Mouse (Mus musculus) hindbrain, embryonic 10.5 days (tissue): Measurements from ENCODE around the gene Gm49601. TPM values are rescaled to one million over a fixed set of nuclear protein-coding genes. Genes with fewer than 3 reads are reported as not detected.

Experiments
- DNase-seq: peaks from one replicate; pipeline ENCODE4 v3.0.0-alpha.2; 2017; ENCODE audit warnings: low spot score
- H3K27ac ChIP-seq: fragments of 300-500 bp; sonication (generic); 2 replicates; pipeline ENCODE4 v1.5.1; 2016; ENCODE audit warnings: mild to moderate bottlenecking, moderate library complexity
- H3K27me3 ChIP-seq: fragments of 300-500 bp; sonication (generic); 2 replicates; pipeline ENCODE4 v1.6.1; 2016; ENCODE audit warnings: mild to moderate bottlenecking; ENCODE audit not compliant: poor library complexity, insufficient read depth, severe bottlenecking
- H3K36me3 ChIP-seq: fragments of 300-500 bp; sonication (generic); 2 replicates; pipeline ENCODE4 v1.6.1; 2016; ENCODE audit warnings: mild to moderate bottlenecking, moderate library complexity
- H3K4me1 ChIP-seq: fragments of 300-500 bp; sonication (generic); replicated peaks from 2 replicates; pipeline ENCODE4 v1.6.1; 2016; ENCODE audit warnings: mild to moderate bottlenecking
- H3K4me3 ChIP-seq: fragments of 300-500 bp; sonication (generic); 2 replicates; pipeline ENCODE4 v1.5.1; 2016; ENCODE audit warnings: mild to moderate bottlenecking, moderate library complexity
- H3K9me3 ChIP-seq: fragments of 300-500 bp; sonication (generic); 2 replicates; pipeline ENCODE4 v1.6.1; 2016; ENCODE audit warnings: mild to moderate bottlenecking, moderate library complexity
- WGBS: fragments of 180-500 bp; shearing (Covaris S2); methylation state at CpG from one replicate; pipeline ENCODE4 v1.1.7; 2016; 5-methylcytosine and 5-hydroxymethylcytosine counted together
- polyA plus RNA-seq: library from polyadenylated mRNA; unstranded; fragments of >200 nt; fragmentation: Nextera tagmentation; extraction: Ambion mirVana; gene quantifications from 2 replicates; pipeline ENCODE4 v1.2.1, GENCODE M21; 2016

Gm49601 gene
- polyA plus RNA-seq, 1 experiment from 2014 or later = 8.5 TPM

GRCm38 (mm10) chr16:18642291-18642690 is 16.1 kb upstream of the Gm49601 start:
- no peaks in the 10 kb centered on the region for H3K36me3 ChIP-seq
- WGBS = 55% methylated on average over 7 of the region's 7 CpGs
- no peak for DNase-seq
- H3K4me3 ChIP-seq = no peak overlapping the region
- no peak overlapping the region for H3K27ac ChIP-seq
- peaks cover 9% of the 10 kb centered on the region; the same call in 1 of the 2 replicates for H3K4me1 ChIP-seq
- no peaks in the 10 kb centered on the region for H3K27me3 ChIP-seq
- no peaks in the 10 kb centered on the region for H3K9me3 ChIP-seq

DNA sequence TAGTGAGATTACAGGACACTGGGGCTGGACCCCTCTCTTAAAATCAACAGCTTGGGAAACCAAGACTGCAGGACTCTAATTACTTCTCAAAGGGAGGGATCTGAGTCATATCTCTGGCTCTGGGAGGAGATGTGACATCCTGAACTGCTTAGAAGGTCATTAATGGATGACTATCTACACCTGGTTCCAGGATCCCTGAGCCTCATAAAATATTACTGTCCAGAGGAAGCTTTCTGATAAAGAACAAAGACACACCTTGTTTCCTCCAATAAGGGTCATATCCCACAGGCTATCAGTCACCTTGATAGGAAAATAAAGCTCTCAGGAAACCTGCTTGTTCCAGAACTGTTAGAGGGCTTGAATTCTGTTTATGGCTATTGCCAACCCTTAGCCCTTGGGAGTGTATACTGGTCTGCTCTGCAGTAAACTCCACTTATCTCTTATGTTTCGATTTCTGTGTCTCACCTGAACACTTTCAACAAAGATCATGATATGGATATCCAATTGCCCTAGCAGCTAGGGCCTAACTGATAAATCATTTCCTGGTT is 13.2 kb upstream of the Gm49601 start:
- Histone ChIP-seq H3K27me3 (no peaks in the 10 kb centered on the region), H3K36me3 (no peaks in the 10 kb centered on the region), H3K27ac (no peak overlapping the region), H3K4me3 (no peak overlapping the region), H3K4me1 (0 out of 2 replicates have a peak, but pooled peaks cover 5% of the 10 kb centered on the region), H3K9me3 (no peaks in the 10 kb centered on the region)
- no peak for DNase-seq
- 75% methylated on average over 1 of the region's 1 CpGs for WGBS

- no peaks in the 10 kb centered on the region for H3K9me3 ChIP-seq
- WGBS = 57% methylated on average over 2 of the region's 2 CpGs
- H3K4me1 ChIP-seq = 0 out of 2 replicates have a peak, but pooled peaks cover 5% of the 10 kb centered on the region
- no peak overlapping the region for H3K27ac ChIP-seq
- H3K4me3 ChIP-seq = no peak overlapping the region
- H3K36me3 ChIP-seq = no peaks in the 10 kb centered on the region
- no peaks in the 10 kb centered on the region for H3K27me3 ChIP-seq
- no peak for DNase-seq
Measured at GRCm38 (mm10) chr16:18638396-18638795, 12.2 kb upstream of the Gm49601 start.

GRCm38 (mm10) chr16:18636804-18637203 is 10.6 kb upstream of the Gm49601 start:
- WGBS = 44% methylated on average over 3 of the region's 3 CpGs
- Histone ChIP-seq H3K36me3 (no peaks in the 10 kb centered on the region), H3K27me3 (peaks cover 12% of the 10 kb centered on the region; the same call in 1 of the 2 replicates), H3K9me3 (no peaks in the 10 kb centered on the region), H3K4me3 (no peak overlapping the region), H3K27ac (no peak overlapping the region), H3K4me1 (0 out of 2 replicates have a peak, but pooled peaks cover 5% of the 10 kb centered on the region)
- no peak for DNase-seq

DNA sequence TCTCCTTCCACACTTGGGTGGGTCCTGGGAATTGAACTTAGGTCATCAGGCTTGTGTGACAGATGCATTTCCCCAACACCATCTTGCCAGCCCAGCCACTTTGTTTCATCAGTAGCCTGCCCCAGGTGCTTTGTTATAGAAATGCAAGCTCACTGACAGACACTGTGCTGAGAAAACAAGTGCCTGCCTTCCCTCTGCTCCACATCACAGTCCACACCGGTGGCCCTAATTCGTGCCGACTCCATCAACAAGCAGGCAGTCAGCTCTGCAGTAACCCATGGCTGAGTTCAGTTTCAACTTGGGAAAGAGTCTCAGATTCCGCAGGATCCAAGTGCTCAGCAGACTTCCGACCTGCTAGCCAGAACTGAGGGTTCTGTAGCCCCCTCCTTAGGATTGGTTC is 10.2 kb upstream of the Gm49601 start:
- H3K9me3 ChIP-seq = no peaks in the 10 kb centered on the region
- H3K36me3 ChIP-seq = no peaks in the 10 kb centered on the region
- peaks cover 16% of the 10 kb centered on the region for H3K27me3 ChIP-seq
- H3K4me1 ChIP-seq = 0 out of 2 replicates have a peak, but pooled peaks cover 5% of the 10 kb centered on the region
- WGBS = 80% methylated on average over 5 of the region's 5 CpGs
- H3K4me3 ChIP-seq = no peak overlapping the region
- no peak for DNase-seq
- no peak overlapping the region for H3K27ac ChIP-seq

GRCm38 (mm10) chr16:18633333-18633732 is 7.1 kb upstream of the Gm49601 start:
- Histone ChIP-seq H3K27me3 (peaks cover 43% of the 10 kb centered on the region), H3K9me3 (no peaks in the 10 kb centered on the region), H3K27ac (no peak overlapping the region), H3K36me3 (no peaks in the 10 kb centered on the region), H3K4me3 (no peak overlapping the region), H3K4me1 (peaks cover 22% of the 10 kb centered on the region)
- 30% methylated on average over 1 of the region's 1 CpGs for WGBS
- no peak for DNase-seq

DNA sequence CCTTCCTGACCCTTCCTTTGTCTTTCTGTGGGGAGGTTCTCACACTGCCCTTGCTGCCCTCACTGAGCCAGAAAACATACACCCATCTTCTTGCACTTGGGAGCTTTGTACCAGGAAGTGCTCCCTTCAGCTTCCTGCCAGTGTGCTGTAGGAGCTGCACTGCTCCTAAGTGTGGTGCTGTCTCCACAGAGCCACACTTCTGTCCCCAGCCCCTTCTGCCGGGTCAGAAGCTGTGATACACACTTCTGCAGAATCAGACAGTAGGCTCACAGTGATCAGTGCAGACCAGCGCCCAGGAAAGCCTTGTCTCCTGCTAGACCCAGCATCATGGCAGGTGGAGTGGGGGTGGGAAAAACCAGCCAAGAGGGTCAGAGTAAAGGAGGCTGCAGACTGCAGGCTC is 6.6 kb upstream of the Gm49601 start:
- 66% methylated on average over 2 of the region's 2 CpGs for WGBS
- 0 out of 2 replicates have a peak overlapping the region, but pooled peaks have one; percentile 5 for H3K27ac ChIP-seq
- no peaks in the 10 kb centered on the region for H3K9me3 ChIP-seq
- H3K4me3 ChIP-seq = no peak overlapping the region
- peaks cover 48% of the 10 kb centered on the region for H3K27me3 ChIP-seq
- H3K36me3 ChIP-seq = no peaks in the 10 kb centered on the region
- peaks cover 26% of the 10 kb centered on the region for H3K4me1 ChIP-seq
- no peak for DNase-seq

DNA sequence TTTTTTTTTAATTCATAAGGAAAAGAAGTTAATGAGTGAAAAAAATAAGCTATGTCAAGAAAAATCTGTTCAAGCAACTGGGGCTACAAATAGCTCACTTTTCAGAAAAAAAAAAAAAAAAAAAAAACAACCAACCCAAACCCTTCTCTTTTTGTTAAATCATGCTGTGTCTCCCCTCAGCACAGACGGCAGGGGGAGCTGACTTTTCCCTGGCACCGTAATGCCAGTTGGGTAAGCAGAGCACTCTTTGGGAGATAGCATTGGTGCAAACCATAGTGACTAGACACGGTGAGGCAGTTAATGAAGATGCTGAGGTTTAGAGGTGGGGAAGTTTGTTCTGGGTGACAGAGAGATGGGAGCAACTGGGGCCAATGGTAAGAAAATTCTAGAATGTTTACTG is 5.8 kb upstream of the Gm49601 start:
- no peaks in the 10 kb centered on the region for H3K9me3 ChIP-seq
- H3K27ac ChIP-seq = no peak overlapping the region
- WGBS = 60% methylated on average over 3 of the region's 3 CpGs
- no peak for DNase-seq
- H3K4me1 ChIP-seq = peaks cover 34% of the 10 kb centered on the region
- peaks cover 56% of the 10 kb centered on the region for H3K27me3 ChIP-seq
- no peak overlapping the region for H3K4me3 ChIP-seq
- H3K36me3 ChIP-seq = no peaks in the 10 kb centered on the region

GRCm38 (mm10) chr16:18631141-18631540 is 4.9 kb upstream of the Gm49601 start:
- 59% methylated on average over 7 of the region's 7 CpGs for WGBS
- no peak overlapping the region for H3K4me3 ChIP-seq
- DNase-seq = no peak
- H3K36me3 ChIP-seq = no peaks in the 10 kb centered on the region
- H3K4me1 ChIP-seq = peaks cover 40% of the 10 kb centered on the region
- no peak overlapping the region for H3K27ac ChIP-seq
- no peaks in the 10 kb centered on the region for H3K9me3 ChIP-seq
- H3K27me3 ChIP-seq = peaks cover 65% of the 10 kb centered on the region

DNA sequence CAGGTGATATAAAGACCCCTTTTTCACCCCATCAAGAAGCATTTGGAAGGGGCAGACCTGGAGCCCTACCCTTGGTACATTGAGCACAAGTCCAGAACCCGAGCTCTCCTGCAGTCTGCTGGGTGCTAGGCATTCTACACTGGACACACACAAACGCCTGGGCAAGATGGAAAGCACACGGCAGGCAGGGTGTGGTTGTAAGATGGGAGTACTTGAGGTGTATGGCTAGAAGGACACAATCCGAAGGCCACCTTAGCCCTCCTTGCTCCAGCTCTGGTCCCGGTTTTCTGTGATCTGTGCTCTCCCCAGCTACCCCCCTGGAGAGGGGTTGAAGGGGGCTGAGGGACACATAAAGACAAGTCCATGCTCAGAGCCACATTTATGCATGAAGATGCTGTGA is 4.1 kb upstream of the Gm49601 start:
- 54% methylated on average over 5 of the region's 5 CpGs for WGBS
- Histone ChIP-seq H3K4me1 (peaks cover 47% of the 10 kb centered on the region), H3K27me3 (peaks cover 73% of the 10 kb centered on the region)

DNA sequence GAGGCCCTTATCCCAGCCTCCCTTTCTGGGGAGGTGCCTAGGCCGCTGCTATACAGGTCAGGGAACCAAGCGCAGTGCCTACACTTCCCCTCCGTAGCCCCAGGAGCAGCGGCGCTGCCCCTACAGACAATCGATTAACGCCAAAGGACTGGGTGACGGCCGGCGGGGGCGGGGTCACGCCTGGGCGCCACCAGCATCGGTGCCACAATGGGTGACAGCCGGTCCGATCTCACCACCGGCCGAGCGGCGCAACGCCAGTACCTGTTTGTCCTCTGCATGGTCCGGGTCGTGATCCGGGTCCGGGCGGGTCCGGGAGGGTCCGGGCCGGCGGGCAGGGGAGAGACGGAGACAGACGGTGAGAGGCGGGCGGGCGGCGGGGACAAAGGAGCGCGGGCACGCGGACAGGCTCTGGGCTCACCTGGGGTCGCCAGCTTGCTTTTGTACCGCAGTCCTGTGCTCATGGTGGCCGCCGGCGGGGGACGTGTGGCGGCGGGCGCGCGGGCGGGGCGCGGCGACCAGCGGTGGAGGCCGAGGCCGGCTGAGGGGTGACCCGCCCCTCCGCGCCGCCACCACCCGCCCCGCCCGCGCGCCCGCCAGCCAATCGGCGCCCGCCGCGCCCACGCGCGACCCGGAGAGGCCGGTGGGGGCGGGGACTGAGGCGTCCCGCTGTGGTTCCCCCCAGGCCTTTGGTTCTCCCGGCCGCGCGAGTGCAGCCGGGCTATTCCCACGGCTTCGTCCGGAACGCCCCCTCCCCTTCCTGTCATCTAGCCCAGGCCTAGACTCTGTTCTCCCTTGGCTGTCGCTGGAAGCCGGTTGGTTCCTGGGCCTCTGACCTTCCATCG is 3.4 kb upstream of the Gm49601 start, which contains the start of gene Sept5:
Sept5 (minus strand) TSS at position 565 of the 842 bp plus-strand sequence.
- H3K36me3 ChIP-seq = peaks cover 7% of the 10 kb centered on the region
- peak within 1 kb of the TSS; percentile 94 for H3K27ac ChIP-seq
- H3K9me3 ChIP-seq = no peaks in the 10 kb centered on the region
- H3K27me3 ChIP-seq = peaks cover 80% of the 10 kb centered on the region
- peaks cover 47% of the 10 kb centered on the region for H3K4me1 ChIP-seq
- under 1% methylated on average over 90 of the region's 93 CpGs for WGBS
- DNase-seq = peak; percentile 68
- peak within 1 kb of the TSS; percentile 74 for H3K4me3 ChIP-seq

More for the DNA sequence above, 4.1 kb upstream of the Gm49601 start:
- no peak for DNase-seq
- Histone ChIP-seq H3K27ac (peak overlapping the region; percentile 94), H3K9me3 (no peaks in the 10 kb centered on the region), H3K36me3 (no peaks in the 10 kb centered on the region; the same call in 1 of the 2 replicates), H3K4me3 (peak overlapping the region; percentile 74)

DNA sequence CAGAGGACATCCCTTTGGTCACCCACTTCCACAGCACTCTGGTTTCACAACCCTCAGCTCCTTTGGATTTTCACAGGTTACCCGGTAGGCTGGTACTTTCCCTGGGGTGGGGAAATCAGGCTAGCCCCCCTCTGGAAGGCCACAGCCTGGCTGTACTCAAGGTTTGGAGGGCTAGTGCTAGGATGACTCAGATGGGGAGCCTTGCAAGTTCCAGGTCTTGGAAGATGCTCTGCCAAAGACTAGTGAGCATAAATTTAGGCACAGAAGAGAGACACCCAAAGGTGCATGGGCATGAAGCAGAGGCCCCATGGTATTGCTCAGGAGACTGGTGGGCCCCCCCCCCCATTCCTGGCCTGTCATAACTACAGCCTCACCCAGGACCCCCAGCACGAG is 2.7 kb upstream of the Gm49601 start:
- H3K36me3 ChIP-seq = peaks cover 13% of the 10 kb centered on the region
- H3K4me3 ChIP-seq = peak overlapping the region; percentile 74
- H3K27me3 ChIP-seq = peaks cover 87% of the 10 kb centered on the region
- H3K4me1 ChIP-seq = peaks cover 47% of the 10 kb centered on the region
- H3K27ac ChIP-seq = peak overlapping the region; percentile 94
- H3K9me3 ChIP-seq = no peaks in the 10 kb centered on the region
- 22% methylated on average over 2 of the region's 2 CpGs for WGBS
- DNase-seq = no peak
